Mouse (Mus musculus) left cerebral cortex, adult 8-10 months (tissue): ENCODE data around the gene Calr3. TPM values are rescaled to one million over a fixed set of nuclear protein-coding genes. Genes with fewer than 3 reads are reported as not detected.
A peak's percentile ranks its signal among the peaks of the same experiment; 100 is the strongest.

Source experiments
- DNase-seq, 2 experiments: peaks; one replicate each; pipeline ENCODE4 v3.0.0; 2022; ENCODE audit warnings: low spot score in 2 of 2
- total RNA-seq, 4 experiments: library from RNA; stranded (reverse); gene quantifications; 2 replicates each; pipeline ENCODE4 v1.2.4; 2022

Calr3 gene
- total RNA-seq, 4 experiments from 2014 or later = 1.1 to 2.1 (median 1.3) TPM

DNA sequence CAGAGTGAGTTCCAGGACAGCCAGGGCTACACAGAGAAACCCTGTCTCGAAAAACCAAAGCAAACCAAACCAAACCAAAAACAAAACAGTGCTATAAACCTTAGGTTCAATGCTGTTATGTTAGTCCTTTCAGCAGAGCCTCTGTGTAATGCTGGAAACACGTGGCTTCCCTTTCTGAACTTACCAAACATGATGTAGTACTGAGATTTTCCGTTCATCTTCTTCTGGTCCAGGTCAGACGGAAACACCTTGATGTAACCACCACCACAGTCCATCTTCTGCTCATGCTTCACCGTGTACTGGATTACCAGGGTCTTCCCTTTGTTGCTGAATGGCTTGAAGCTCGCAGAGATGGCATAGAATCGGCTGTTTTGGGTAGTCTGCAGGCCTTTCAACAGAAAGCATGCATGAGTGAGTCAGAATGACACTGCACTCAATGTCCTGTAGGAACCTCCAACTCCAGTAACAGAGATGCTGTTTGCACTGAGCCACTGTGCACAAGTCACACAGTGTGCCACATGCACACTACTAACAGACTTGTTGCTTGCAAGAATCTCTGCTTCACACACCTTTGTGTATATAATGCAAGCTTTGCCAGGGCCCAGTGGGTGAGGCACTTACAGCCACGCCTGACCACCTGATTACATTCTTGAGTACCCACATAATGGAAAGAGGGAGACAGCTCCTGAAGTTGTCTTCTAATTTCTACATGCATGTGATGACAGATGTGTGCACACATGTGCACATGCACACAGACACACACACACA lies 5.2 kb downstream of the Calr3 start:
- no peak for DNase-seq

DNA sequence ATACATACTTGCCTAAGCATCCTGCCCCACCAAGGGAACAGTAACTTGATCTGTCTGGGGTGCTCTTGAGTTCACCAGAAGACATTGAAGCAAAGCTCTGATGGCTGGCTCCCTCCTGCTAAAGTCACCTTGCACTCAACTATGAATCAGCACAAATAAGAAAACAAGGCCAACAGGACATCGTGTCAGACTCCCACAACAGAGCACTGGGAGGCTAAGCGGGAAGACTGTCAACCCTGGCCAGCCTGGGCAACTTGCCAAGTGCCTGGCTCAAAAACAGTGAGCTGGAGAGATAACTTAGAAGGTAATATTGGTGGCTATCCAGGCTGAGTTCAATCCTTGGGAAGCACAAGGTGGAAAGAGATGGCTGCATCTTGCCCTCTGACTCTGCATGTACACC lies 8.7 kb downstream of the Calr3 start:
- DNase-seq = no peak

DNA sequence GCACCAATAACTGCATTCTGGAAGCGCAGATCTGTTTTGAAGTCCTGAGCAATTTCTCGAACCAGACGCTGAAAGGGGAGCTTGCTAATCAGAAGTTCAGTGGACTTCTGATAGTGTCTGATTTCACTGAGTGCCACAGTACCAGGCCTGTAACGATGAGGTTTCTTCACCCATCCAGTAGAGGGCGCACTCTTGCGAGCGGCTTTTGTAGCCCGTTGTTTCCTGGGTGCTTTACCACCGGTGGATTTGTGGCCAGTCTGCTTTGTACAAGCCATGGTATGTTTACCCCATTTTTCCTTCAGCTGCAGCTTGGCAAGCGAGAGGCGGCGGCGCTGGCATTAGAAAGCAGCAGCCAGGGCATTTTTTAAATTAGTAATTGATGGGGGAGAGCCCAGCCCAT lies 14.0 kb downstream of the Calr3 start:
- no peak for DNase-seq

DNA sequence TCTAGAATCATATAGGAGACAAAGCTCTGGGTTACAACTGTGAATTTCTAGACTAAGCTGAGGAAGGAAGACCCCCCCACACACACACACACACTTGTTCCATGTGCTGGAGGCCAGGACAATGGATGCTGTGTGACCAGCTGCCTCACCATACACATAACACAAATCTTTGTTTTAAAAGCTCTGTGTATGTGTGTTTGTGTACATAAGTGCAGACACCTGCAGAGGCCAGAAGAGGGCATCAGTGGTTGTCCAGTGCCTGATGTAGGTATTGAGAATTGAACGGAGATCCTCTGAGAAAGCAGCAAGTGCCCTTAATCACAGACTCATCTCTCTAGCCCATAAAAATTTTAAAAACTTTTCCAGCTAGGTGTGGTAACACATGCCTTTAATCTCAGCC lies 20.7 kb downstream of the Calr3 start:
- no peak for DNase-seq

DNA sequence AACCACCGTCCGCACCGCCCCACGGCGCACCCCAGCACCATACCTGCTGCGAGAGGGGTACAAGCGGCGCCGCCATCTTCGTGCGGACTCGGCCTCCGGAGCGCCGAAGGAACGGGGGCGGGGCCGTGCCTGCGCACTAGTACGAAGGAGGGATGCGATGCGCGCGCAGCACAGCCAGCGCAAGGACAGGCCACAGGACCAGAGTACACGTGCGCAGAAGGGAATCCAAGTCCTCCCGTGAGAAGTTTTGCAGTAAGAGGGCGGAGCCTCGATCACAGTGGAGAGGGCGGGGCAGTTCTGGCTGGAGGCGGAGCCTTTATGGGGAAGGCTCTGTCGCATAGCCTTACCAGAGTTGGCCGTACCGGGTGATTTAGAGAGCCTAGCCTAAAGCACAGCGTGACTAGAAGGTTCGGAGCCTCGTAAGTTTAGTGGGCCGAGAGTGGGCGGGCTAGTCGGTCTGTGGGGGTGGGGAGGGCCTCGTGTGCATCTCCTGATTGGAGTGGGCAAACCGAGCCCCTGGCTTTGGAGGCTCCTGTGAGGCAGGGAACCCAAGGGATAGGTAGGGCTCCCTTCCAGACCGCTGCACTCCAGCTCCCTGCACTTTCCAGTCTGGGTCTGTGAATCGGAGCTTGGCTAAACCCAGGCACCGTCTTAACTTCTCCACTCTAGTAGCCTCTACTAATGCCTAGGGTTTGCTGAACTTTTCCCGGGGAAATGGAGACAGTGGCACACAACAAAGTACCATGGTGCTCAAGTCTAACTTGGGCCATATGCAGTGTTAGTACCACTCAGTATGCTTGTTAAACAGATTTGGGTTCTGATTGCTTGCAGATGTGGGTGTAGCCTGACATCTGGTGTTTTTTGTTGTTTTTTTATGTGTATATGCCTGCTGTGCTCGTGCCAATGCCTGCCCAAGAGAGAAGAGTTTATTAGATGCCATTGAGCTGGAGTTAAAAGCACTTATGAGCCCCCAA lies 22.0 kb downstream of the Calr3 start, which contains the start of gene Eps15l1:
TSS of gene Eps15l1 (minus strand) at position 99 of the 974 bp plus-strand sequence.
- DNase-seq = peak; percentile 92 to 99

DNA sequence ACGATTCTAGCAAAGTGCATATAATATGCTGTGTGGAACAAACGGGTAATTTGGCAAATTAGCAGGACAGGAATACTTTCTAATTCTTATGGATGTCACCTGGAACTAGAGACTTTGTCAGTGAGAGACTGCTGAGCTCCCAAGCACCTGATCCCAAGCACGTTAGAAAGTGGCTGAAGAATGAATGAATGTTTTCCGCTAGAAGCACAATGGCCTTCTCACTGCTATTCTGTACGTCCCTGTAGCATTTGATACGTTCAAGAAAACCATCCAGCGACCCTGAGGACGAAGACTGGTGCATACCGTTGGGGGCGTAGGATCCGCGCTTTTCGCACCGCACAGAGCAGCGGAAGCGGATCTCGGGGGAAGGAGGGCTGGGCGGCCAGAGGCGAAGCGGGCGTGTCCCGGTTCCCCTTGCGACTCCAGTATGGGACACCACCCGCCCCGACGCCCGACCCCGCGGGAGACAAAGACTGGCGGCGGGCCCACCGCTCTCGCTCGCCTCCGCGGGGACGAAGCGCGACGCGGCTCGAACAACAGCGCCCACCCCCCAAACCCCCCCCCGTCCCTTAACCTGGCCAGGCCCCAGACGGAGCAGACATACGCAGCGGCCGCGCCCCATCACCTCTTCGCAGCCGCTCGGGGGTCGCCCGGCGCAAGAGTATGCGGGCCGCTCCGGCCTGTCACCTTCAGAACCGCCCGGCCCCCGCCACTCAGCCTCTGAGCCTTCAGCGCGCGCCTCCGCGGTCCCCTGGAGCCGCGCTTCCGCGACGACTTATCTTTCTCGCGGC lies 22.9 kb downstream of the Calr3 start:
- DNase-seq = no peak

DNA sequence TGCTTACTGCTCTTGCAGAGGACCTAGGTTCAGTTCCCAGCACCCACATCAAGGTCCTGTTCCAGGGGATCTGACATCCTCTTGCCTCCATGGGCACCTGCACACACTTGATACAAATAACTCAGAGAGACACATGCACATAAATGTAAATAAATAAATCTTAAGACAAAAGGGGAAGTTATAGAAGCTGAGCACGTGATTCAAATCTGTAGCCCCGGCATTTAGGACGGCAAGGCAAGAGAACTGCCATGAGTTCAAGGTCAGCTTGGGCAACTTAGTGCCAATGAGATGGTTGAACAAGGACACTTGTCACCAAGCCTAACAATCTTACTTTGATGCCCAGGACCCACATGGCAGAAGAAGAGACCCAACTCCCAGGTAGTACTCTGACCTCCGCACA lies 25.6 kb downstream of the Calr3 start:
- DNase-seq = no peak

DNA sequence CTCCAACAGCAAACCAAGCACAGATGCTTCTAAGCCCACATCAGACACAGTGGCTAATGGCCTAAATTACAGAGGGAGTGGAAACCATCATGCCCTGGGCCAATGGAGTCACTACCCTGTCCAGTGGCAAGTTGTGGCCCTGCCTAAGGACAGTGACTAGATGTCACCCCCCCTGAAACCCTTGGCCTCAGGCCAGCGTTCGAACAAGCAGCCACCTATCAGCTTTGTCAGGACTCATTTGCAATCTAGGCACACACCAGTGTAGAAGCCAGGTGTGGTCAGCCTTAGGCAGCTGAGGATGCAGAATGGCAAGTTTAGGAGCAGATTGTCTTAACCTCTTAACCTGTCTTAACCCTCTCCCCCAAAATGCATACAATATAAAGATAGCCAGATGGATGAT lies 28.4 kb downstream of the Calr3 start:
- DNase-seq = no peak

DNA sequence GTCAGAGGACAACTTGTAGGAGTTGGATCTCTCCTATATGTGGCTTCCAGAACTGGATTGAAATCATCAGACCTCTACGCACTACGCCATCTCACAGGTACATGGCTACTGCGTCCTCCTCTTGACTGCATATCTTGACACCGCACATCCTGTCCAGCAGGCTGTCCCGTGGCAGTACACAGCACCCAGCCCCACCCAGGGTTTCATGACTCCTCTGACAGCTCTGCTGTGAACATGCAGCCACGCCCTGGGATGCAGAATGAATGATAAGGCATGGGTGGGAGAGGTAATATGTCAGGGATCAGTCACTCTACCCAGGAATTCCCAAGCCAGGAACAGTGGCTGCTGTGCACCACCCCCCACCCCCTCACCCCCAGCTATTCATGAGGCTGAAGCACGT lies 29.8 kb downstream of the Calr3 start:
- DNase-seq = no peak

DNA sequence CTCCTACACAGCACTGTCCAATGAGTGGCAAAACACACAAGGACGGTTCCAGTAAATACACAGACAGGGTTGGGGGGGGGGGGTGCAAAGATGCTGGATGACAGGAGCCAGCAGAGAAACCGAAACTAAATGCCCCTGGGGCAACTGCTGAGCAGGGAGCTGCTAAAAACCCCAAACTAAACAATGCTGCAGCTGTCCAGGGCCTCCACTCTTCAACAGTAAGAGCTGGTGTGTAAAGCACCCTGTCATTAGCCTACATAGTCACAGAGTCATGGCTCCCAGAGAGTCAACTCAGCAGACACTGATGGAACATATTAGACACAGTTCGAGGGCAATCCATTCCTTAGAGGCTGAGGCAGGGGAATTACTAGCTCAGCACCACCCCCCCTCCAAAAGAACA lies 34.2 kb downstream of the Calr3 start:
- no peak for DNase-seq

DNA sequence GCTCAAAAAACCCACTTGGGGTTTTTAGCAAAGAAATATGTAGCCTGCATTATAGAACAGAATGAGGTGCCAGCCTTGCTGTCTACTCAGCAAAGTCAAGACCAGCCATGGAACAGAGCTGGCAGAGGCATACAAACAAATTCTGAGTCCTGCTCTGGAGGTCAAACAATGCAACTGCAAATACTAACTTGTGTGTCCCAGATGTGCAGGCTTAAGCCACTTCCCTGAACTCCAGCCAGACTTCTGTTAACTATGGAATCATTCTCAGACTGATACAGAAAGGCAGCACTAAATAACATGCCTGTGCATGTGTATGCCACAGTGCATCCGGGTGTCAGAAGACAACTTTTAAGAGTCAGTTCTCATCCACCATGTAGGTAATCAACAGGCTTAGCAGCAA lies 35.8 kb downstream of the Calr3 start:
- DNase-seq = no peak

DNA sequence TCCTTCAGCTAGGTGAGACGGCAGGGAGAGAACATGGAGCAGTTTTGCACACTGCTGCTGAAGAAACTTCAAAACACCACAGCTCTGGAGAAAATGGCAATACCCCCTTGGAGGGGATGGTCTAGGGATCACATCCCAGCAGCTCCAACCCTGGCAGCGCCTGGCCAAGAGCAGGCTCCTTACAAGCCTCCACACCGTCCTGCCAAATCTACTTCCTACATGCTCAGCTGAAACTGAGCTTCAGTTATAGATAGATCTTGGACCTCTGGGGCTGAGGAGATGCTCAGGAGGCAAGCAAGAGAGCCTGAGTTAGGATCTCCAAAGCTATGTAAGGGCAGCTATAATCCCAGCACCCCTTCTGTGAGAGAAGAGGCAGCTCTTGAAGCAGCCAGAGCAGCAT lies 40.7 kb downstream of the Calr3 start:
- DNase-seq = no peak

DNA sequence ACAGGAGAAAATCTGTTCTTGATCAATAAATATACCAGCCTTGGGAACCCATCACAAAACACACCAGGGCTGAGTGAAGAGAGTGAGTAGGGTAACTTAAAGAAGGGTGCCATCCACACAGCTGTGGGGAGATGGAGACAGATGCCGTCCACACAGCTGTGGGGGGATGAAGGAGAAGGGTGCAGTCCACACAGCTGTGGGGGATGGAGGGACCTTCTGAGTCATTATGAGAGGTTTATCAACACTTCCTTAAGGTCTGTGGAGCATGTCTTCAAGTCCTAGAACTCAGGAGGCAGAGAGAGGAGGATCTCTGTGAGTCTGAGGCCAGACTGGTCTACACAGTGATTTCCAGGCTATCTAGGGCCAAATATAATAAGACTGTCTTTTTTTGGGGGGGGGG lies 42.3 kb downstream of the Calr3 start:
- DNase-seq = no peak

DNA sequence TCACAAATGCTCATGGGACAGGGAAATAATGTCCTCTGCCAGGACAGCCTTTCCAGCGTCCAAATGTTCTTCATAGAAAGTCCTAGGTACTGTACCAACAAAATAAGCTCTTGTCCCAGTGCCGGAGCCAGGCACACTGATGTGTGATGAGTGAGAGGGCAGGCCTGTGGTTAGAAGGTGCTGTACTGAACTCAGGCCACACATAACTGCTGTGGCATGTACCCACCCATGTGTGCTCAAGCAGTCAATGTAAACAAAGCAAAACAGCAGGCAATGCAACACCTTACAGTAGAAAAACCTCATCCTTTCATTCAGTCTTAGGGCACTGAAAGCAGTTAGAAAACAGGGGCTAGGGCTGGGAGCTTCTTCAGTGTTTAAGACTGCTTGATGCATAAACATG lies 57.9 kb downstream of the Calr3 start:
- DNase-seq = no peak

DNA sequence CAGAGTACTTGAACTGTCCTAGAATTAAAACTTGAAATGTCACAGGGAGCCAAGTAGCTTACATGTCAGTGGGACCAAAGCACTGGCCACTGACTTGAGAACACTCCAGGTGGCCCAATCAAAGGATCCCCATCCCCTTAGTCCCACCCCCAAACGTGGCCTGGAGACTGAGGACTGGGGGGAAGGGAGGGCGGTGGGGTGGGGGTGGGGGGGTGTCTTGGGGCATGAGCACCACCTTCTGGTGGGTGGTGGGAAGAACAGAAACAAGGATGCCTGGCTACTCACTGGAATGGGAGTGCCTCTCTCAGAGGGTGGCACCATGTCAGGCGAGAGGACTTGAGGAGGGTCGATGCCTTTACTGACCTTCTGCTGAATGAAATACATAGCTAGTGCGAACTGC lies 61.3 kb downstream of the Calr3 start:
- DNase-seq = no peak

DNA sequence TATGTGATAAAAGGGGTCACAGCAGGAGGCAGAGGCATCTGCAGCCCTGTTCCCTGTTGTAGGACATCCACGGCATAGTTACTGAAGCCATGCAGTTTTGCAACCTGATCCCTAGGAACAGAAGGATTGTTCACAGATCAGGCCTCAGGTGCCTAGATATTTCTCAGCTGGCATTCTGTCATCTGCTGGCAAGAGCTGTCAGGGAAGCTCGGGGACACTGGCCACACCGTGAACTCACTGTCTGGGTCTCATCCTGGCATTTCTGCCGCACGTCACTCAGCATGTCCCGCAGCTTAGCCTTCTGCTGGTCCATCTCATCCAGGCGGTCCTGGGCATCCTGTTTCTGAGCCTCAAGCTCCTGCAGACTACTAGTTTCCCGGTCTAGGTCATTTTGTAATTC lies 63.0 kb downstream of the Calr3 start:
- no peak for DNase-seq

DNA sequence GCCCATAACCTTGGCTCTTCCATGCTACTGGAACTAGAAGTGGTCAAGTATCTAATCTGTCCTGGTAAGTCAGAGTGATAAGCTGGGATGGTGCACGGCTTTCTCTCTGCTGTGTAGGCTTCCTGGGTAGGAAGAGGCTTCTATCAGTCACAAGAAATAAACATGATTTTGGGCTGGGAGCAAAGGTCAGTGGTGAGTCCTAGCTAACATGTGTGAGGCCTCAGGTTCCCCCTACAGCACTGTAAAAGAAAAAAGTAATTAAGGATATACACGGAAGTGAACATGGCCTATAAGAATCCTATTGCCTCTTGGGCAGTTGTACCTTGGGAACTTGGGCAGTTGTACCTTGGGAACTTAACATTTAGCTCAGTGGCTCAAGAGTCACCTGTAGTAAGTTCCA lies 66.8 kb downstream of the Calr3 start:
- DNase-seq = no peak

DNA sequence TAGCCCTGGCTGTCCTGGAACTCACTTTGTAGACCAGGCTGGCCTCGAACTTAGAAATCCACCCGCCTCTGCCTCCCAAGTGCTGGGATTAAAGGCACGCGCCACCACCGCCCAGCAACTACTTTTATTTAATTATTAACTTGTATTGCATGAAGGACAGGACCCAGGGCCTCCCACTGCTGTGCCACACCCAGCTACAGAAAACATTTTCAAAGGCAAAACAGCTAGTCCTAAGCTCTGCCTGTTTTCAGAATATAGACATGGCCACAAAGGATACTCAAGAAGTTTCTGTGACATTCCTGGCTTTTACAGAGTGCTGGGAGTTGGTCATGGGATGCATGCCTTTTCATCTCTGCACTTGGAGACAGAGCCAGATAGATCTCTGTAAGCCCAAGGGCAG lies 67.4 kb downstream of the Calr3 start:
- no peak for DNase-seq

DNA sequence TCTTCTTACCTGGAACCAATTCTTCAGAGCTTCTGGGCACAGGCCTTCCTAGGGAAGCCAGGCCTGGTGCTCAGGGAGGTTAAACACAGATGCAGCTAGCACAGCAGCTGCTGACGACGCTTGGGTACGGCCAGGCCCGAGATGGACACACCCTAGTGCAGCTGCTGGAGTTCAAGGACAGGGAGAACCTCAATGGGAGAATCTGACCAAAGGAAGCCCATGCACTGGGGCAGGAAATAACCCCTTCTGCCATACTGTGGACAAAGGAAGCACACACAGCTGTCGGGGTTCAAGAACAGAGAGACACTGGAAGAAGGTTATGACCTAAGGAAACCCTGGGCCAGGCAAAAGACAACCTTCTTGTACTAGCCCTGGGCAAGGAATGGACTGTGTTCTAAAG lies 68.5 kb downstream of the Calr3 start:
- no peak for DNase-seq
